Mouse (Mus musculus): ENCODE measurements around the gene Bod1. TPM values are rescaled to one million over a fixed set of nuclear protein-coding genes. Genes with fewer than 3 reads are reported as not detected.
A peak's percentile ranks its signal among the peaks of the same experiment; 100 is the strongest.

The Bod1 gene
- total RNA-seq, 2 experiments from 2014 or later = 16.2 to 16.4 TPM

DNA sequence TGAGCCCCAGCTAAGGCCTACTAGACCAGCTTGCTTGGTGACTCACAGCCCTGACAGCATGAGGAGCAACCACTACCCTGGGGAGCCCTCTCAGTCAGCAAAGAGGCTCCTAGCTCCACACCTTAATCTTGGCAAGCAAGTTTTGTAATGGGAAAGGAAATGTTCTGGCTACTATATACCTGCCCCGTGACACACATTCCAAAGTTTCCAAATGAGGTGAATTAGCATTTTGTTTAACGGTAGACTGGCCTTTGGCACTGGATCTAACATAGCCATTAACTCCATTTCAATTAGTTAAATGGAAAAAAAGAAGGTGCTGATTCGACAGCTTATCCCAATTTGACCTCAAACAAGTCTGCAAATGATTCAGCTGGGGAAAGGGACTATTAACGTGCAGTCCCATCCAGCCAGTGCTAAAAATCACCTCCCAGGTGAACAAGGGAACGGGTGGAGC is 1.2 kb downstream of the Bod1 start:
- no peak for ATAC-seq (replicated peaks; ENCODE audit: poor library complexity)

DNA sequence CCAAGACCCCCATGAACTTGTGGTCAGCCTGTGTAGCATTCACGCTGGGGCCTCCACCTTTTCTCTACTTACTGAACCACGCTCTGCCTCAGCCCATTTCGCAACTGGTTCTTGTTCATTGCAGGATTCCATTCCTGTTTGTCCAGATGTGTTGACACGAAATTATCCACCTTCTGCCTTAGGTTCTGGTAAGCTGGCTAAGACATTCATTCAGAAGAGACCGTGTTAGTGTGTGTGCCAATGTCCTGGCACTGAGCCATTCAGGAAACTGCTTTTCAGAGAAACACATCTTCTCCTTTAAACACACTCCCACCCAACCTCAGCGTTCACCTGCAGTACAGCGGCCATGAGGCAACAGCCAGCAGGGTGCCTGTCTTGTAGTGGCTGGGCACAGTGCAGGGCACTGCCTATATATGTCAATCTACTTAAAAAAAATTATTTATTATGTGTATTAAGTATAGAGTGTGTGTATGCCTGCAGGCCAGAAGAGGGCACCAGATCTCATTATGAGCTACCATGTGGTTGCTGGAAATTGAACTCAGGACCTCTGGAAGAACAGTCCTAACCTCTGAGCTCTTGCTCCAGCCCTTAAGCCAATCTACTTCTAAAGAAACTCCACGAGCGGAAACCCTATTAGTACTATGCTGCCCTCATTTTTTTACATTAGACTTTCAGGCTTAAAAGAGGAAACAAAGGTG is 2.4 kb downstream of the Bod1 start:
- no peak; the same call in 1 of the 2 replicates for ATAC-seq (replicated peaks; ENCODE audit: poor library complexity)

DNA sequence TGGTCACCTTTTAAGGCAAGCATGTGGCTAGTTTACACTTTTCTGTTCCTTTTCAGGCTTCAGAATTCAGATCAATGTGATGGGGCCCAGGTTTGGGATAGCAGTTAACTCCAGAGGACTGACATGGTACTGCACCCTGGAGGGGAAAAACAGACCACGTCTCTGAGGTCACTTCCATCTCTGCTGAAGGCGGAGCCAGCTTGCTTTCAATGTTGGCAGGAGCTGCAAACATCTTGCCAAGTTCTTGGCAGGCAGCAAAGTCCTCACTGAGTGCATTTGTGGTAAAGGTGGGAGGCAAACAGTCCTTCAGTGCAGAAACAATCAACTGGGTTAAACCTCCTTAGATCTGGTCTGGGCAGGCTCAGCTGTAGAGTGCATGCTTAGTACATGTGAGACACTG is 7.5 kb downstream of the Bod1 start:
- ATAC-seq (replicated peaks; ENCODE audit: poor library complexity) = peak; percentile 72

DNA sequence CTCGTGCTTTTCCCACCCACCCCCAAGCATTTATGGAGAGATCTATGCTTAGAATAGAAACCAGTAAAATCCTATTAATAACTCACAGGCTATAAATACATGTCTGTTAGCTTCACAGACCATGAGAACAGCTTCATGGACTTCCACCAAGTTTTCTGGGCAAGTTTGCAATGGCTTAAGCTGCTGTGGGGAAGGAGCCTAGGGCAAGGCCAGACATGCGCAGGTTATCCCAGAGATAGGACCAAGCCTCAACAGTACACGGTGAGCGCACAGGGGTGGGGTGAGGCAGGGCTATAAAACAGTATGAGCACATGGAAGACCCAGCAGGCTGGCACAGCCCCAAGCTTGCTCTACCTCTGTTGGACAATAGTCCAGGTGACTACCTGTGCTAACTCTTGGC is 8.2 kb downstream of the Bod1 start:
- ATAC-seq (replicated peaks; ENCODE audit: poor library complexity) = no peak

DNA sequence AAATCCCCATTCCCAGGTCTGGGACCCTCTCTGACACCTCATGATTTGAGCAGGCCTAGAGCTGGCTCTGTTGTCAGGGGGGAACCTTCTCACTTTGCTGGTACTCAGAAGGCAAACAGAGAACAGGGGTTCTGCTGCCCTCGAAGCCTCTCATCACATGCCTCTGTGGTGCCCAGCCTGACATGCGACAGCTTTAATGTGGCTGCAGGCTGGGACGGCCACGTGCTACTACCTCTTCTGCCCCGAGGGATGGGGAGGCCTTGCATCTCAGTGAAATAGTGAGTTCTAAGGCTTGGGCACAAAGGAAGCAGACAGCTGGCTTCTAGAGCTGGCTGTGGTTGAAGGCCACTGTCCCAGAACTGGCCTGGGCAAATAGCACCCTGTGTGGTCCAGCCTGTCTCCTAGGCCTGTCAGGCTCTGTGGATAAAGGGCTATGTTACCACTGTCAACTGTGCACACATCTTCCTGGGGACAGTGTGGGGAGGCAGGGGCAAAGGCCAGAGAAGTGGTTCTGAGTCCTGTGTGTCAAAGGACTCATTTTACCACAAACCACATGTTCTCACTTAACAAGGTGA is 8.7 kb downstream of the Bod1 start:
- no peak for ATAC-seq (replicated peaks; ENCODE audit: poor library complexity)

DNA sequence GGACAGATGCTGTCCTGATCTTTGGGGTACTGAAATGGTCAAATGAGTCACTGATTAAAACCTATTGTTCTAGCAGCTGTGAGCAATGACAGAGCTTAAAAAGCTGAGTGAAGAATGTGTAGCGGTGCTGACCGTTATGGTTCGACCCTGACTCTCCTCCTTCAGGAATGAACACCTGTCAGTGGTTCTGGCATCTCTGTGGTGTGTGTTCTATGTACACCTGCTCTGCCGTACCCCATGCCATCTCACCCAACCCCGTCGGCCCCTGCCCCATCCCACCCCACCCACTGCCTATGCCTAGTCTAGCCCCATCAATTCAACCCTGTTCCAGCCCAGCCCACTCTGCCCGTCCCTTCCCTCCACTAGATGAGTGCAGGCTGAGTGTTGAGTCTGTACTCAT is 9.5 kb downstream of the Bod1 start:
- ATAC-seq (replicated peaks; ENCODE audit: poor library complexity) = no peak

DNA sequence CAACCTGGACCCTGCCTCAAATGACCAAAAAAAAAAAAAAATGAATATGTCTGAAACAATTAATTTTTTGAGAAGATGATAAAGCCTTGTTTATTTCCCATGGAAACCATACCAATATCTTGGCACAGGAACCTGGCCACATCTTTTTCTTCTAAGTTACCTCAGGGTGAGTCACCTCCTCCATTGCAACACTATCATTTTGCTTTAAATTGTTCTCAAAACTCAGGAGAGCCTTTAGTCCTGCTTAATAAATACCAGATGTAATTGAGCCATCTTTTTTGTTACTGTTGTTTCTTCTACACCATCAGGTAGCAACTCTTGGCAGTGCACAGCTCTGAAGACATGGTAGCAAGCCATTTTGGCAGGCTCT is 13.9 kb downstream of the Bod1 start:
- no peak for ATAC-seq (replicated peaks; ENCODE audit: poor library complexity)

DNA sequence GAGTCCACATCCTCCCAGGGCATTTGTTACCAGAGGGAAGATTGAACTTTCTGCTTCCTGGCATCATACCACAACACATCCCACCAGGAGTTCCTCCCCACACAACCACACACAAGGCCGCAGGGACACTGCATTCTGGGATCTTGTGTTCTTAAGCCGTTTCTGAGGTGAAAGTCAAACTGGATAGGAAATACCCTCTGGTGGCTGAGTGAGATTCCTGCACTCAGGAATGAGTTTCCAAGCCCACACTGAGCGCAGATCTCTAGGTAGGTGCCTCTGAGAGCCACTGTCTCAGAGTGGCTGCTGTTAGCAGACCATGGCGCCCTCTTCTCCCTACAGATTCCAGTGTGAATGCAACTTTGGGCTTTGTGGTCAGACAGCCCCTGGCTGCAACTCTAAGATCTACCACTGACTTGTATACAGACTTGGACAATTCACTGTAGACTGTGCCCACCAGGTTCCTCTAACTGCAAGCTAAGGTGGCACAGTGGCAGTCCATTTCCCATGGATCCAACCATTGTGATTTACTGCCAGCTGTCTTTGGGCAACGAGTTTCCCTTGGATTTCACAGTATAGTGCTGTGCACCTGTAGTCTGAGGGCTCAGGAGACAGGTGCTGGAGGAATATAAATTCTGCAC is 14.4 kb downstream of the Bod1 start:
- peak; percentile 43 for ATAC-seq (replicated peaks; ENCODE audit: poor library complexity)

DNA sequence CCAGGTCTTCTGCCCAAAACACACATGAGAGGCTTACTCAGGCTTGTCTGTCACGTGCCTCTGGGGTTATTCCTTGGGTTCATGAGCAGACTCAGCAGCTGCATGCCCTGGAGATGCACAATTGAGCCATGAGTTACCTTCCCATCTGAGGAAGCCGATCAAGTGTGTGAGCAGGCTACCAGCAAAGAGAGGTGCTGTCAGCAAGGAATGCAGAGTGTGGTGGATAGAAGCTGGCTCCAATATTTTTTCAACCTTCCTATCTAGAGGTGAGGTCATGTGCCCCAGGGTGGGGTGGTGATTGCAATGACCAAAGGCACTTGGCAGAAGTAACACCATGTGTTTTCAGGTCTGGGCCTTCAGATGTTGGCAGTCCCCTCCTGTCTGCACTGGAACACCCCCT is 22.2 kb downstream of the Bod1 start:
- ATAC-seq (replicated peaks; ENCODE audit: poor library complexity) = no peak

DNA sequence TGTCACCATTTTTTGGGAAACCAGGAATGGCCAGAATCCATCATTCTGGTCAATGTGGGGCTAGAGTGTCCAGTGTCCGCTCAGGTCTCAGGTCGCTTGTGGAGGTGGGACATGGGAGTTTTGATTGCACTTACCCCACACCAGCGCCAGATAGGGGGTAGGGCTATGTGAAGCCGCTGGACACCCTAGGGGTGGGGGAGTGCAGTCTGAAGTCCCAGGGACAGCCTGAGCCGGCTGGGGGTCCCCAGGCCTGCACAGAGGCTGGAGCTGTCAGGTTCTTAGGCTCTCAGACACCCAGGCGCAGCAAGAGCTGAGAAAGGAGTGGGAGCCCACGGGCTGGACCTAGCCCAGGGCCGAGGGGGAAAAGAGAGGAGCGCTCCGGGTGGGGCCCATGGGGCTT is 24.4 kb downstream of the Bod1 start:
- ATAC-seq (replicated peaks; ENCODE audit: poor library complexity) = no peak

DNA sequence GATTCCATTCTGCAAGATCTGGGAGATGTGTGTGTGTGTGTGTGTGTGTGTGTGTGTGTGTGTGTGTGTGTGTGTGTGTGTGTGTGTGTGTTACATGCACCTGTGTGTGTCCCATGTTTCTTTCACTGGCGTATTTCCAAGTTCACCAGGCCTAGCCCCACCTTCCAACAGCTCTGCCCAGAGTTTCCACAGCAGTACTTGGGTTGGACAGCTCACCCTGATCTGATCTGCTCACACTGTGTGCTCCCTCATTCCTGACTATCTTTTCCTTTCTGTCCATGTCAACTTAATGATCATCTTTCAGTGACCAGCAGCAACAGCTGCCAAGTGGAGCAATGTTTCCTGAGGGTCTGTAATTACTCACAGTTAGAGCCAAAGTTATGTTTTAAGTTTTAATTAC is 25.1 kb downstream of the Bod1 start:
- ATAC-seq (replicated peaks; ENCODE audit: poor library complexity) = no peak

DNA sequence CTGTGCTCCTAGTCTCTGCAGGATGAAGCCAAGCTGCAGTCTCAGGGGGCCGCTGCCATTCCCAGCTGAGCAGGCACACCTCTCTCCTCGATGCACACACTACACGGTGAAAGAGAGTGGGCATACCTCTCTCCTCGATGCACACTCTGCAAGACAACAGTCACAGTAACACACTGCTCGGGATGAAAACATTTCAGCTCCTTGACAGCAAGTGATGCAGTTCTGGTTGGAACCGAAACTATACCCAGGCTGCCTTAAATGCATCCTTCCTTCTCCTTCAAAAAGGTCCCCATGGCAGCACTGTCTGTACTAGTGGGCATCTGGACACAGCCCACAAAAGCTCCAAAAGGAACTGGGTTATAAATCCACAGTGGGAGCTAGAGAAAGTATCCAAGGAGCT is 28.6 kb downstream of the Bod1 start:
- no peak for ATAC-seq (replicated peaks; ENCODE audit: poor library complexity)

DNA sequence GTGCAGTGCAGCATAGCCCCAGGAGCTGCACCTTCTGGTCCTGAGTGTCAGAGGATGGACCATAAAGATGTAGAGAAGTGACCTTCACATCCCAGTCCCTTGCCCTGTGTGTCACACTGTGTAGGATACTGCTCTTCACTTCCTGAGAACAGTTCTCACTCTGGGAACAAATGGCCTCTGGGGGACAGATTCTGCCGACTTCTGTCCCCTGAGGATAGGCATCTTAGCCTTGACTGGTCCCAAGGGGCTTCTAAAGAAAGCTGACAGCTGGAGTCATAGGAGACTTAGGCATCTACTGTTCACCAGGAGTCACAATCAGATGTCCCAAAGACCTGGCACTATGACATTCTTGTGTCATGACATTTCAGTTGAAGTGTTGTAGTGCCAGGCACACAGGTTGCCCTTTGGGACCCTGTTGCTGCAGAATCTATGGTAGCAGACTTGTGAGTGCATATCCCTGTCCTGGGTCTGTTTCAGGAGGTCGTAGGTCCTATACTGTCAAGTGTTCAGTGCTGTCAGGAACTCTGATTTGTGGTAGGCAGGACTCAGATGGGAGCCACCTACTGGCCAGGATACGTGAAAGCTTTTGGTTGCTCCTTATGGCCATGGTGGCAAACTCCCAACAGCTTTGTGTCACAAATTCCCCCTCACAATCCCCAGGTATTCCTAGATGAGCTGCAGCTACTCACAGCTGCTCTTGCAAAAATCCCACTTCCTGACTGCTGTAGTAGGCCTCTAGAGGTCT is 30.4 kb downstream of the Bod1 start:
- ATAC-seq (replicated peaks; ENCODE audit: poor library complexity) = 0 out of 2 replicates have a peak, but pooled peaks have one; percentile 34

DNA sequence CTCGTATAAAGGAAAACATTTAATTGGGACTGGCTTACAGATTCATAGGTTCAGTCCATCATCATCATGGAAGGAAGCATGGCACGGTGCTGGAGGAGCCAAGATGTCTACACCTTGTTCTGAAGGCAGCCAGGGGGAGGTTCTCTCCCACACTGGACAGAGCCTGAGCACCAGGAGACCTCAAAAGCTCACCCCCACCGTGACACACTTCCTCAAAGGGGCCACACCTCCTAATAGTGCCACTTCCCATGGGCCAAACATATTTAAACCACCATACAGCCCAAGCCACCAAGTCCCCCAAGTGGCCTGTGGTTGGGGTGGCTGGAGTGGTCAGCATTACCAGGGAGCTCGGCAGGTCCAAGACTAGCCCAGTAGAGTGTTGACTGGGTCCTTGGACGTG is 31.5 kb downstream of the Bod1 start:
- peak; percentile 62 for ATAC-seq (replicated peaks; ENCODE audit: poor library complexity)

DNA sequence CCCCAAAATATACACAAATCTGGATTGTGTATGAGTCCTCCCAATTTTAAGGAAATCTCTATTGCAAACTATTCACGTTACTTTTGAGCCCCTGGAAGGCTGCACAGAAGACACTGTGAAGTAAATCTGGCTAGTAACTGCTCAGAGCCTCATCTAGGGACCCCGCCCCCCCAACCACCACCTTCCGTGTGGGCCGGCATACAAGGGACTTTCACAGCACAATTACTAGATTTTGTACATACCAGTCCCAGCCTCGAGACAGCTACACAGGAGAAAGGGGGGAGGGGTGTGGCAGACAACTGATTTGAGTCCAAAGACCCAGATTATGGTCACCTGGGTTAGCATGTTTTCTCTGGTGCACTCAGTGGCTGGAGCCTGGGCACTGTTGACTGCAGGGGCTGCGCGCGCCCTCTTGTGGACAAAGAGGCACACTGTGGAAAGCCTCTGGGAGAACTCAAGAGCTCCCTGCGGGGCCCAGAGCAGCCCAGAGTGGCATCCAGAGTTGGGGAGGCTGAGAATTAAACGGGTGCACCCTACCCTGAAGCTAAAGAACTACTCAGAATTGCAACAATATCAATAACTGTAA is 33.8 kb downstream of the Bod1 start:
- ATAC-seq (replicated peaks; ENCODE audit: poor library complexity) = peak; percentile 96

DNA sequence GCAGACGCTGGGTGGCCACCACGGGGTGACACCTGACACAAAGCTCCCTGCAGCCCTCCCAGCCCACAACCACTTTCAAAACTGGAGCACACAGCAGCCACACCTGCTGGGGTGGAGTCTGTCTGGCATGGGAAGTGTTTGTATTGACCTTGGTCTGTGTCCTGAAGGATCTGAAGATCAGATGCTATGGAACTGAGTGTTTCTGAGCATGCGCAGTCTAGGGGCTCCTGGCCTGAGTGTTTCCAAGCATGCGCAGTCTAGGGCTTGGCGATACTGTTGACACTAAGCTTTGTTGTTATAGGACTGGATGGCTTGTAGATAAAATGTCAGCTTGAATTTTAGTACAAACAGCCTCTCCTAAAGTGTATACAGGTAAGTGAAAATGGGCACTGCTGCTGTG is 43.0 kb downstream of the Bod1 start:
- ATAC-seq (replicated peaks; ENCODE audit: poor library complexity) = no peak

DNA sequence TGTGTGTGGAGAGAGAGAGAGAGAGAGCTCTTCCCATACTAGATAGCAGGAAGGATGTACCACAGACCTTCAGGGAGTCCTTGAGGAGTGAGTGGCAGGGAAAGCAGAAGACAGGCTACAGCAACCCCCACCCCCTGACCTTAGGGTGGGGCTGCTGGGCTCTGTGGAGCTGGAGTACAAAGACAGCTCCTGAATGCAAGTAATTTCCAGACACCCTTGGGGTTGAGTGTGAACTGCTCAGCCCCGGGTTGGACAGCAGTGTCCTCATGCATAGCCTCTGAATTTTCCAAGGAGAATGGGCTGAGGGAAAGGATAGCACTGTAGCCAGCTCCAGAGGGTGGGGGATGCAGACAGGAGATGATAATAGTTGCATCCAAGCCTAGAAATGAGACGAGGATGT is 50.9 kb downstream of the Bod1 start:
- no peak for ATAC-seq (replicated peaks; ENCODE audit: poor library complexity)

DNA sequence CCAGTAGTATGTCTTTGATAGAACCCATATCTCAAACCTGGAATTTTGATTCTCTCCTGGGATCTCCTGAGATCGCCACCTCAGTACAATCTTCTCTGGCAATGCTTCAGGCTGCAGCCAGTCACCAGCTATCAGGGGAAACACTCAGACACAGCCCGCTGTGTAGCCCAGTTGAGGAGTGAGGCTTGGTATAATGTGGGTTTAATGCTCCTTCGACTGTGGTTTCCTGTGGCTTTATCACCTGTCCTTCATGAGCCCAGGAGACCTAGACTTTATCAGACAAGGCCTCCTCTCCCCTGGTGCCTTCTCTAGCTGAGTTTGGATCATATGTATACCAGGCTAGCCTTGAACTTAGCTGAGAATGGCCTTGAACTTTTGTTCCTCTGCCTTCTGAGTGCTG is 53.9 kb downstream of the Bod1 start:
- peak; percentile 73 for ATAC-seq (replicated peaks; ENCODE audit: poor library complexity)

DNA sequence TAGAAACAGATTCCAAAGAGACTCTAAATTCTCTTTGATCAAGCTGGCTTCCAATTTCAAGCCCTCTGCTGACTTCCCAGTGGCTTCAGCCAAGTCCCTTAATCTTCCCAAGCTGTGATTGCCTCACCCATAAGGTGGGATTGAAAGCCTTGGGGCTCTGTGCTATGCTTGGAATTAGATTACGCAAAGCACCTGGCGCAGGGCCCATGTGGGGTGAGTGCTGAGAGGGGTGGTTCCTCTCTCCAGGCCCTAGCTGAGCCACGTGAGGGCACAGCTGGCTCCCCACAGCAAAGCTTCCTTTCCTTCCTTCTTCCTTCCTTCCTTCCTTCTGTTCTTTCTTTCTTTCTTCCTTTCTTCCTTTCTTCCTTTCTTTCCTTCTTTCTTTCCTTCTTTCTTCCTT is 54.4 kb downstream of the Bod1 start:
- ATAC-seq (replicated peaks; ENCODE audit: poor library complexity) = peak; percentile 69

DNA sequence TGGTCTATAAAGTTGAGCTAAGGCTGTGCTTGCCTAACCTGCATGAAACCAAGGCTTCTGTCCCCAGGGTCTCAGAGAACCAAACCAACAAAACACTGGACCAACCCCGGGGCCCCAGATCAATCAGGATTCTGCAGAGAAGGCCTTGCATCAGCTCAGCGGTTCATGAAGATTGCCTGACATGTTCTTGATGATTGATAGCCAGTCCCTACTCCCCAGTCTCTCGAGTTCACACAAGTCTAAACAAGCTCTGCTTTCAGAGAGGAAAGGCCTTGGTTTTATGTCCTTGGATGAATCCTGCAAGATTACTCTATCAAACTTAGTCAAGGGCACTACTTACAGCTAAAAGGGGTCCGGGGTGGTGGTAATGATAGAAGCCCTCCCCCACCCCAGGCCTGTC is 55.0 kb downstream of the Bod1 start:
- no peak for ATAC-seq (replicated peaks; ENCODE audit: poor library complexity)
